Mouse (Mus musculus): ENCODE measurements around the gene Olfr640. TPM values are rescaled to one million over a fixed set of nuclear protein-coding genes. Genes with fewer than 3 reads are reported as not detected.

Olfr640 gene
- polyA plus RNA-seq (2016; fragmentation: Nextera tagmentation; extraction: Ambion mirVana), result not detected in 2 replicates

DNA sequence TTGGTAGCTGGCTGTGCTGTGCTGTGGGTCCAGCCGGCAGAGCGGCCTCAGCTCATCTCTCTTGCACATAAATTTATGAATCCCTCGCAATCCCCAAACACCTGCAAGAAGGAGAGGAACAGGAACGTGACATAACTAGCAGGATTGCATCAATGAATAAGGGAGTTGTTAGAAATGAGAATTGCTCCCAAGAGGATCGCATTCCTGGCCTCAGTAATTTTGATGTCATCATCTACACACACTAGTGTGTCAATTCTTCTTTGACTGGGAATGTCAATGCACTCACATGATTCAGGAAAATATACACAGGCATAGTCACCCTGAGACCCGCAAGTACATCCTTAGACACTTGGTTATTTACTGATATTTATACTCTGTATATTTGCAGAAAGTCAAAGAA lies at the start of gene Olfr640:
TSS of gene Olfr640 (minus strand) at position 101 of the 400 bp plus-strand sequence.
- ATAC-seq (ENCODE audit: insufficient number of reproducible peaks, low FRiP score), result no peak
- Histone ChIP-seq H3K9ac (no peak within 1 kb of the TSS), H3K9me3 (replicated peaks) (0 out of 2 replicates have a peak, but pooled peaks cover 5% of the 10 kb centered on the region), H3K4me2 (no peak within 1 kb of the TSS), H3K27me3 (replicated peaks) (no peaks in the 10 kb centered on the region), H3K4me1 (replicated peaks) (no peaks in the 10 kb centered on the region), H3K36me3 (no peaks in the 10 kb centered on the region), H3K27ac (ENCODE audit: poor library complexity, severe bottlenecking) (no peak within 1 kb of the TSS), H3K4me3 (no peak within 1 kb of the TSS)
- WGBS, result 68% methylated on average over 6 of the region's 6 CpGs

DNA sequence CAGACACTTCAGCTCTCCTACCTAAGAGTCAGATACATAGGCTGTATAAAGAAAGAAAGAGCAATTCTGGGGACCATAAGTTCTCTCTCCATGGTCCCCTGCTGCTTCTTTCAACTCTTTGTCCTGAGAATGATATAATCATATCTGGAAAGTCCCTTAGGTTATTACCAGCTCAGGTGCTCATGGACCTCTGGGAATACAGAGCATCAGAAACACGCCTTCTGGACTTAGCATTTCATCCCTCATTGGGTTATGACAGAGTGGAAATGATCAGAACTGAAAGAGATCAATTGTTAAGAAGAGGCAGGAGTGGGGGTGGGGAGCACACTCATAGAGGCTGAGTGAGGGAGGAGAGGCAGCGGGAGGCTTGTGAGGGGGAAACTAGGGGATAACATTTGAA lies 46.4 kb upstream of the Olfr640 start, which contains the start of gene Olfr644:
TSS of gene Olfr644 (minus strand) at position 101 of the 400 bp plus-strand sequence.
- Histone ChIP-seq H3K9ac (no peak within 1 kb of the TSS), H3K36me3 (no peaks in the 10 kb centered on the region), H3K27ac (ENCODE audit: poor library complexity, severe bottlenecking) (no peak within 1 kb of the TSS), H3K4me2 (no peak within 1 kb of the TSS), H3K4me1 (replicated peaks) (no peaks in the 10 kb centered on the region), H3K27me3 (replicated peaks) (no peaks in the 10 kb centered on the region), H3K4me3 (no peak within 1 kb of the TSS), H3K9me3 (replicated peaks) (0 out of 2 replicates have a peak, but pooled peaks cover 4% of the 10 kb centered on the region)
- WGBS, result 63% methylated on average over 2 of the region's 2 CpGs
- no peak for ATAC-seq (ENCODE audit: insufficient number of reproducible peaks, low FRiP score)

DNA sequence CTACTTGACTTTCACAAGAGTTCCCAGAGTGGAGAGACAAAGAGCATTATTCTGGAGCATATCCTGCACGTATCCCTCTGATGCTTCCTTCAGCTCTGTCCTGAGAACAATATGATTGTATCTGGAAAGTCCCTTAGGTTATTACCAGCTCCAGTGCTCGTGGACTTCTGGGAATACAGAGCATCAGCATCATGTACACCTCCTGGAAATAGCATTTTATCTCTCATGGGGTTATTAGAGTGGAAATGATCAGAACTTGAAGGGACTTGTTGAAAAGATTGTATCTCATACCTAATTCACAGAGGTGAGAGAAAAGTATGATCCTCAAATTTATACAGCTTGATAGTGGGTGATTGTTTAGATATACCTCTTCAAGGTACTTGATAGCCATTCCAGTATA lies 36.0 kb upstream of the Olfr640 start, which contains the start of gene 4930516K23Rik:
TSS of gene 4930516K23Rik (minus strand) at position 101 of the 400 bp plus-strand sequence.
- no peak within 1 kb of the TSS for H3K9ac ChIP-seq

DNA sequence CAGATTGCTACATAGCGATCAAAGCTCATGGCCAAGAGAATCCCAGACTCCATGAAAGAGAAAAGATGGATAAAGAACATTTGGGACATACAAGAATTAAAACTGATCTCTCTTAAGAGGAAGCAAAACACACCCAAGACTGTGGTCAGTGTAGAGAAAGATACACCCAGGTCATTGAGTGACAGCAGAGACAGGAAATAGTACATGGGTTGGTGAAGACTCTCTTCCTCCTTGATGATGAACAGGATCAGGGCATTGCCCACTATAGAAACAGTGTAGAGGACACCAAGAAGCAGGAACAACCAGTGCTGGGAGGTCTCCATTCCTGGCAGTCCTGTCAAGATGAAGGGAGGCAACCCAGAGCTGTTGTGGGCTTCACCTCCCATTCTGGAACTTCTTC lies 33.8 kb upstream of the Olfr640 start:
- WGBS, result 80% methylated on average over 1 of the region's 1 CpGs
- no peak overlapping the region for H3K27ac ChIP-seq (ENCODE audit: poor library complexity, severe bottlenecking)
- ATAC-seq (ENCODE audit: insufficient number of reproducible peaks, low FRiP score), result no peak

More for the DNA sequence above, 36.0 kb upstream of the Olfr640 start, which contains the start of gene 4930516K23Rik:
- no peak within 1 kb of the TSS for H3K4me2 ChIP-seq
- no peaks in the 10 kb centered on the region for H3K36me3 ChIP-seq
- H3K4me3 ChIP-seq, result no peak within 1 kb of the TSS
- H3K27me3 ChIP-seq (replicated peaks), result no peaks in the 10 kb centered on the region
- no peak for ATAC-seq (ENCODE audit: insufficient number of reproducible peaks, low FRiP score)
- 52% methylated on average over 2 of the region's 2 CpGs for WGBS
- 0 out of 2 replicates have a peak, but pooled peaks cover 3% of the 10 kb centered on the region for H3K9me3 ChIP-seq (replicated peaks)
- no peak within 1 kb of the TSS for H3K27ac ChIP-seq (ENCODE audit: poor library complexity, severe bottlenecking)
- H3K4me1 ChIP-seq (replicated peaks), result no peaks in the 10 kb centered on the region

DNA sequence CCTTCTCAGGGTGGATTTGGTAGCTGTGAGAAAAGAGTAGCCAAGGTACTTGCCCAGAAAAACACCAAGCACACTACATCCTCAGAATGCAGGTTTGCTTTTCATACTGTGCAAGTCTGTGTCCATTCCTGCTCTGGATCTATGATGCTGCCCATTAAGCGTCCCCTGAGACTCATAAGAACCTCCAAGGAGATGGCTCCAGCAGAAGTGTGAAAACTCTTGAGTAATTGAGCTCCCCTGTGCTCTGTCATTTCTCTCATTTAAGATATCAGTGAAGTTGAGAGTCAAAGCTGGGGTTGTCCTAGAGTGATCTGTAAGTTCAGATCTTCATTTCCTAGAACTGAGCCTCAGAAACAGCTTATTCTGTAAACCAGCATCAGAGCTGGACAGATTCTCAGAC lies 27.2 kb upstream of the Olfr640 start, which contains the start of gene Olfr642:
TSS of gene Olfr642 (minus strand) at position 101 of the 400 bp plus-strand sequence.
- ATAC-seq (ENCODE audit: insufficient number of reproducible peaks, low FRiP score), result no peak
- 57% methylated on average over 1 of the region's 1 CpGs for WGBS
- Histone ChIP-seq H3K9me3 (replicated peaks) (0 out of 2 replicates have a peak, but pooled peaks cover 2% of the 10 kb centered on the region), H3K4me3 (no peak within 1 kb of the TSS), H3K9ac (no peak within 1 kb of the TSS), H3K36me3 (no peaks in the 10 kb centered on the region), H3K4me2 (no peak within 1 kb of the TSS), H3K27me3 (replicated peaks) (no peaks in the 10 kb centered on the region), H3K4me1 (replicated peaks) (no peaks in the 10 kb centered on the region), H3K27ac (ENCODE audit: poor library complexity, severe bottlenecking) (no peak within 1 kb of the TSS)

More for the DNA sequence above, 33.8 kb upstream of the Olfr640 start:
- Histone ChIP-seq H3K4me1 (replicated peaks) (no peaks in the 10 kb centered on the region), H3K9me3 (replicated peaks) (0 out of 2 replicates have a peak, but pooled peaks cover 5% of the 10 kb centered on the region), H3K36me3 (no peaks in the 10 kb centered on the region), H3K4me2 (no peak overlapping the region), H3K4me3 (no peak overlapping the region), H3K27me3 (replicated peaks) (no peaks in the 10 kb centered on the region), H3K9ac (no peak overlapping the region)

DNA sequence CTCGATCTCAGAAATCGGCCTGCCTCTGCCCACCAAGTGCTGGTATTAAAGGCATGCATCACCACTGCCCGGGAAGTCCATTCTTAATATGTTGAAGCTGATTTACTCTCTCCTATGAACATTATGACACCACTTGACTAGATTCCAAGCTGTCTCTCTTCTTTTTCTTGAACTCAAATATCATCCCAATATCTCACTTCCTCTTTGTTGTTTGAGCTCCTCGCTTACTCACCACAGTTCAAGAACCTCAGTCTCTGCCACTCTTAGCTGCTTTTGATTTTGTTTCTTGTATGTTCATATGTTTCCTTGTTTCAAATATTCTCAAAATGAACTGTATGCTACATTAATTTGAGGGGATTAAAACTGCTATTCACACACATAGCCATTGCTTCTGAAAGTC lies 25.4 kb upstream of the Olfr640 start:
- Histone ChIP-seq H3K36me3 (no peaks in the 10 kb centered on the region), H3K9ac (no peak overlapping the region), H3K27me3 (replicated peaks) (no peaks in the 10 kb centered on the region), H3K4me1 (replicated peaks) (no peaks in the 10 kb centered on the region), H3K4me3 (no peak overlapping the region), H3K27ac (ENCODE audit: poor library complexity, severe bottlenecking) (no peak overlapping the region), H3K4me2 (no peak overlapping the region), H3K9me3 (replicated peaks) (0 out of 2 replicates have a peak, but pooled peaks cover under 1% of the 10 kb centered on the region)
- no peak for ATAC-seq (ENCODE audit: insufficient number of reproducible peaks, low FRiP score)
- 79% methylated on average over 4 of the region's 4 CpGs for WGBS

DNA sequence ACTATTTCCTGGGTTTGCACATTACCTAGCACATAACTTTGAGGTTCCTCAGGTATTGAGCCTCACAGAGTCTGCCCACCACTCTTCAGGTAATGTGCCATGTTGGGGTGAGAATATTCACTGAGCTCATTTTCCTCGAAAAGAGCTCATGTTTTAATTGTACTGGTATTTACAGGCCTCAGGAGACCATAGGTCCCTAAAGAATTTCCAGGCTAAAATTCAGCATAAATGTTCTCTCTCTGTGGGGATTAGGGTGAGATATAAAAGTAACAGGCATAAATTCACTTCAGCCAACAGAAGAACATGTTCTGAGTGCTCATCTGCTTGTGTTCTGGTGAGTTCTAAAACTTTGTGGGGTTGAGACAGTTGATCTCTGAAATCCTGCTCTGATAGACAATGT lies 9.8 kb upstream of the Olfr640 start, which contains the start of gene Olfr641:
TSS of gene Olfr641 (plus strand) at position 301 of the 400 bp plus-strand sequence.
- no peaks in the 10 kb centered on the region; the same call in 1 of the 2 replicates for H3K9me3 ChIP-seq (replicated peaks)
- H3K4me2 ChIP-seq, result no peak within 1 kb of the TSS
- no peaks in the 10 kb centered on the region for H3K36me3 ChIP-seq
- H3K4me1 ChIP-seq (replicated peaks), result no peaks in the 10 kb centered on the region
- H3K4me3 ChIP-seq, result no peak within 1 kb of the TSS
- ATAC-seq (ENCODE audit: insufficient number of reproducible peaks, low FRiP score), result no peak
- WGBS, result 64% methylated on average over 1 of the region's 1 CpGs
- no peak within 1 kb of the TSS for H3K9ac ChIP-seq
- H3K27ac ChIP-seq (ENCODE audit: poor library complexity, severe bottlenecking), result no peak within 1 kb of the TSS
- H3K27me3 ChIP-seq (replicated peaks), result no peaks in the 10 kb centered on the region

DNA sequence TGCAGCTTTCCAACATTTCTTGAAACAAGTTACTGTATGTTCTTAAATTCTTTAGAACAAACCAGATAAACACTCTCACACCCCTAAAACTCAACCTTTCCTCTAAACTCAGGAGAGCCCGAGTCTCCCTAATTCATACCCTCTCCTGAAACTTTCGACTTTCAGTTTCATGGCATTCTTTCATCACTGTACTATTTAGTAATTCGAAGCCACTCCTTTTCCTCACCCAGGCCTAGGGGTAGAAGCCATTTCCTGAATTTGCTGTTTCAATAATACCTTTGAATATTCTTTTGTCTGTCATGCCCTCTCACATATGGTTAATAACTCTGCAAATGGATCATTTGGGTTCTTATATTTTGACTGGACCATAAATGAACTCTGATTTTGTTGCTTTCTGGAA lies 1.6 kb upstream of the Olfr640 start:
- H3K4me2 ChIP-seq, result no peak overlapping the region
- no peak for ATAC-seq (ENCODE audit: insufficient number of reproducible peaks, low FRiP score)

DNA sequence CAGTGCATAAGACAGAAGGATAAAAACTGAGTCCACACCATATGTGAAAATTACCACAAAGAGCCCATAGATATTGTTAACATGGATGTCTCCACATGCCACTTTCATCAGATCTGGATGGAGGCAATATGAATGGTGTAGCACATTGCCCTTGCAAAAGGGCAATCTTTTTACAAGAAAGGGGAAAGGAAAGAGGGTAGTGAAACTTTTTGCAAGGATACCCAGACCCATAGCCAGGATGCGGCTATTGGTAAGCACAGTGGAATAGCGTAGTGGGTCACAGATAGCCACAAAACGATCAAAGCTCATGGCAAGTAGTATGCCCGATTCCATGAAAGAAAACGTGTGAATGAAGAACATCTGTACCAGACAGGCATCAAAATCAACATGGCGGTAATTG lies 3.7 kb downstream of the Olfr640 start:
- H3K4me1 ChIP-seq (replicated peaks), result no peaks in the 10 kb centered on the region
- WGBS, result 88% methylated on average over 6 of the region's 6 CpGs
- no peaks in the 10 kb centered on the region for H3K27me3 ChIP-seq (replicated peaks)
- H3K27ac ChIP-seq (ENCODE audit: poor library complexity, severe bottlenecking), result no peak overlapping the region
- no peaks in the 10 kb centered on the region for H3K36me3 ChIP-seq
- ATAC-seq (ENCODE audit: insufficient number of reproducible peaks, low FRiP score), result no peak
- H3K9ac ChIP-seq, result no peak overlapping the region
- H3K9me3 ChIP-seq (replicated peaks), result 0 out of 2 replicates have a peak, but pooled peaks cover 5% of the 10 kb centered on the region
- H3K4me3 ChIP-seq, result no peak overlapping the region
- H3K4me2 ChIP-seq, result no peak overlapping the region

More for the DNA sequence above, 1.6 kb upstream of the Olfr640 start:
- Histone ChIP-seq H3K4me1 (replicated peaks) (no peaks in the 10 kb centered on the region), H3K4me3 (no peak overlapping the region), H3K27ac (ENCODE audit: poor library complexity, severe bottlenecking) (no peak overlapping the region), H3K9ac (no peak overlapping the region), H3K9me3 (replicated peaks) (0 out of 2 replicates have a peak, but pooled peaks cover under 1% of the 10 kb centered on the region), H3K27me3 (replicated peaks) (no peaks in the 10 kb centered on the region), H3K36me3 (no peaks in the 10 kb centered on the region)
- WGBS, result 70% methylated on average over 3 of the region's 3 CpGs

DNA sequence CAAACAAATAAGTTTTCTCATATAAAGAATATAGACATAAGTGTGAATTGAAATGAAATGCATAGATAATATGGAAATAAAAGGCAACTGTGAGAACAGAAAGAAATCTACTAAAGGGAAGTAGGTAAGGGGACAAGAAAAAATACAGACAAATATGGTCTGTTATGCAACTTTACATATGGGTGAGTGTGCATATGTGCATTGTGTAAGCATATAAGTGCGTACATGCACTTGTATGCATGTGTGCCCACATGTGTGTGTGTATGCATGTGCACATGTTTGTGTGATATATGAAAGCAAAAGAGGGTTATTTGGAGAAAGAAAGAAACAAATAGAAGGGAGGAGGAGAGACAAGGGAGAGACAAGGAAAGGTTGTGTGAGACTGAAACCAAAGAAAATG lies 6.4 kb downstream of the Olfr640 start:
- ATAC-seq (ENCODE audit: insufficient number of reproducible peaks, low FRiP score), result no peak
- Histone ChIP-seq H3K36me3 (no peaks in the 10 kb centered on the region), H3K4me2 (no peak overlapping the region), H3K9ac (no peak overlapping the region), H3K4me1 (replicated peaks) (no peaks in the 10 kb centered on the region), H3K4me3 (no peak overlapping the region), H3K27ac (ENCODE audit: poor library complexity, severe bottlenecking) (no peak overlapping the region), H3K9me3 (replicated peaks) (0 out of 2 replicates have a peak, but pooled peaks cover 5% of the 10 kb centered on the region), H3K27me3 (replicated peaks) (no peaks in the 10 kb centered on the region)
- WGBS, result 73% methylated on average over 1 of the region's 1 CpGs

DNA sequence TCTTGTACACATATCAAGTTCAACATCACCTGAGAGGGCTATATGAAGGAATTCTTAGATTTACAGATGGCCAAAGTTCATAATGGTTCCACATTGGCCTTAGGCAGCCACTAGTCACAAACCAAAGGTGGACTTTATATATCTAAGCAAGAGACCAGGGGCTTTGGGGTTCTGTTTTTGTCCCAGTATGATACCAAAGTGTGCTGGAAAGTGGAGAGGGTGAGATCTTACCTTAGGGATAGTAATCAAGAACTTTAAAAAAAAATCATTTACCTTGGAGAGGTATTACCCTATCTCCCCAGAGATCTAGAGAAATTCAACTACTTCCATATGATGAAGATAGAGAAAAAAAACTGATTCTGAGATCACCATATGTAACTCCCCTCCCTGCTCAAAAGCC lies 8.2 kb downstream of the Olfr640 start, which contains the start of gene Olfr639:
TSS of gene Olfr639 (minus strand) at position 101 of the 400 bp plus-strand sequence.
- H3K36me3 ChIP-seq, result no peaks in the 10 kb centered on the region
- H3K9me3 ChIP-seq (replicated peaks), result 0 out of 2 replicates have a peak, but pooled peaks cover 5% of the 10 kb centered on the region
- H3K9ac ChIP-seq, result no peak within 1 kb of the TSS
- H3K4me3 ChIP-seq, result no peak within 1 kb of the TSS
- no peaks in the 10 kb centered on the region for H3K27me3 ChIP-seq (replicated peaks)
- no peaks in the 10 kb centered on the region for H3K4me1 ChIP-seq (replicated peaks)
- no peak for ATAC-seq (ENCODE audit: insufficient number of reproducible peaks, low FRiP score)
- H3K4me2 ChIP-seq, result no peak within 1 kb of the TSS
- H3K27ac ChIP-seq (ENCODE audit: poor library complexity, severe bottlenecking), result no peak within 1 kb of the TSS

Data from heart, embryonic 12.5 days (tissue).